Mouse (Mus musculus) lung, embryonic 14.5 days (tissue): ENCODE measurements at regions not wholly inside any gene's neighbourhood (a gene's known extent, or its start where the extent isn't known, plus 50 kb on each side); places are given as distances from the start of the nearest gene placed in this dataset.

Experiments
- ATAC-seq: fragments of 200-750 bp; cut with Nextera tagmentation; 2 replicates; pipeline ENCODE4 v1.8.0; 2017; ENCODE audit warnings: mild to moderate bottlenecking, moderate TSS enrichment, moderate library complexity; ENCODE audit not compliant: insufficient read depth
- DNase-seq: peaks from one replicate; pipeline ENCODE4 v3.0.0-alpha.2; 2015
- H3K27ac ChIP-seq: fragments of 300-500 bp; sonication (generic); 2 replicates; pipeline ENCODE4 v1.5.1; 2014; ENCODE audit warnings: low read depth, mild to moderate bottlenecking, moderate library complexity
- H3K27me3 ChIP-seq: fragments of 300-500 bp; sonication (generic); 2 replicates; pipeline ENCODE4 v1.6.1; 2014; ENCODE audit warnings: low read length, control low read depth; ENCODE audit not compliant: insufficient read depth
- H3K36me3 ChIP-seq: fragments of 300-500 bp; sonication (generic); 2 replicates; pipeline ENCODE4 v1.6.1; 2014; ENCODE audit warnings: control low read depth; ENCODE audit not compliant: insufficient read depth
- H3K4me1 ChIP-seq: fragments of 300-500 bp; sonication (generic); 2 replicates; pipeline ENCODE4 v1.6.1; 2014; ENCODE audit warnings: antibody characterized with exemption, control low read depth; ENCODE audit not compliant: insufficient read depth
- H3K4me2 ChIP-seq: fragments of 300-500 bp; sonication (generic); 2 replicates; pipeline ENCODE4 v1.6.1; 2014; ENCODE audit warnings: mild to moderate bottlenecking
- H3K4me3 ChIP-seq: fragments of 300-500 bp; sonication (generic); 2 replicates; pipeline ENCODE4 v1.5.1; 2014; ENCODE audit warnings: low read depth, low read length
- H3K9ac ChIP-seq: fragments of 300-500 bp; sonication (generic); 2 replicates; pipeline ENCODE4 v1.6.1; 2014
- H3K9me3 ChIP-seq: fragments of 300-500 bp; sonication (generic); 2 replicates; pipeline ENCODE4 v1.6.1; 2016; ENCODE audit warnings: low read depth, low read length, control low read depth
- CTCF ChIP-seq: IDR thresholded peaks from 2 replicates; pipeline ENCODE4 v1.5.1; 2016; ENCODE audit warnings: antibody characterized with exemption, low read depth
- WGBS: fragments of 180-500 bp; shearing (Covaris S2); extraction: QIAGEN DNeasy Blood & Tissue Kit; methylation state at CpG from one replicate; pipeline ENCODE4 v1.1.7; 2014; 5-methylcytosine and 5-hydroxymethylcytosine counted together

DNA sequence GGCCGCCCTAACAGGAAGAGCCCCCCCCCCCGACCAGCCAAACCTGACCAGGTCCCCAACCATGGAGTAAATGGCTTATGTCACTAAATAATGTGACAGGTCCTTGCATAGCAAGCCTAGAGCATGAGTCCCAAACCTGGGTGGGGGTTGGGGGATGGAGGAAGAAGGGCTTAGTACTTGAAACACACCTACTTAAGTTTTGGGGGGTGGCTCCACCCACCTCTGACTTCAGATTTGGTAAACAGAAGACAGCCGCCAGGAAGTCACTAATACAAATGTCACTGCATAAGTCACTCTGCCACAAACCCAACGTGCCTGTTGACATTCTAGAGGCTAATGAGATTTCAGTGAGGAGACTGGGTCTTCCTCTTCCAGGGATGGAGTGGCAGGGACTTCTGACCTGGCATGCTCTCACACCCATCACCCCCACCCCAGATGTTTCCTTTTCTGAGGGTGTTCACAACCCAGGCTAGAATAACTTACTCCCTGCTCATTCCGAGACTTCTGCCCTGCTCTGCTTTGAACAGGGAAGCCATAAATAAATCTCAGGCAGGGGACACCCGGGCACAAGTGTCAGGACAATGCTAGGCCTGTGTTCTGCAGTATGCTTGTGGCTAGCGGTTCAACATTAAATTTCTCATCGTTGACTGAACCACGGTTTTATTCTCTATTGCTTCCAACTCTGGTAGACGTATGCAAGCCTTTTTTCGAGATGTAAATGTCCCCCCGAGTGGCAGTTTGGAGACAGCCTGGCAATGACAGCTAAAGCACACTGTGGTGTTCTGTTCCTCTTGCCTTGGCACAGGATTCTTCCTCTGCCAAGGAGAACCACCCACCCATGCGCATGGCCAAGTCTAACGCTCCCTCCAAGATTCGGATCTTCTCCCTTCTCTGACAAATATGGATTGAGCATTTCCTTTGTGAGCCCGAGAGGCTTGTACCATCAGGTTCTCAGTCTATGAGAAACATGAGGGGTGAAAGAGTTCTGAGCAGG, 161.6 kb upstream of the Dyrk2 start:
- Histone ChIP-seq H3K4me3 (no peak overlapping the region), H3K9me3 (no peaks in the 10 kb centered on the region), H3K4me2 (no peak overlapping the region), H3K36me3 (no peaks in the 10 kb centered on the region), H3K4me1 (0 out of 2 replicates have a peak, but pooled peaks cover 8% of the 10 kb centered on the region), H3K9ac (no peak overlapping the region), H3K27ac (no peak overlapping the region), H3K27me3 (no peaks in the 10 kb centered on the region)
- DNase-seq = peak; percentile 36
- 60% methylated on average over 16 of the region's 16 CpGs for WGBS
- TF ChIP-seq CTCF = no peak
- ATAC-seq = peak; percentile 45; the same call in 1 of the 2 replicates

DNA sequence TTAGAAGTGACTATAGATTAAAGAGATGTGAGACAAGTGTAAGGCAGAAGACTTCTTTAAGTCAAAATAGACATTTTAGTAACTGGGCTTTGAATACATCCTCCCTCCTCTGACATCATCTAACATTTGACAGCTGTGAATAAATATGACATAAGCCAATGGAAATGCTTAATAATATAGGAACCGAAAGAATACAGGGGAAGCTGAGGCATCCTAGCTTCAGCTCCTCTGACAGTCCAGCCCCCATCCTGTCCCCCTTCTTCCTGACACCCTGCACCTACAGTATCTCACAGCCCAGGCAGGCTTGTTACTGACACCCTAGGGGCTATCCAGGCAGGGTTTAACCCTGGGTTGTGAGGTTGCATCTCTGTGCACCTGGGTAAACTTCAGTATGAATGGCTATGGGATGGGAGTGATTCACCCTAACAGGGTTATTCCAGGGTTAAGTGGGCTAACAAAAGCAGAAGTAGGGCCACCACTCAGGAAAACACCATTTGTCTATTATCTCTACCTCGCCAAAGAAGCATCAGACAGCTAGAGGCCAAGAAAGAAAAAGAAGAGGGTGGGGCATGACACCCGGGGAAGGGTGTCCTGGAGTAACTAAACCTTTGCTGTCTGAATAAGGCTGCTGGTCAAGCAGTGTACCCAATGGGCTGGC, 158.6 kb upstream of the Dyrk2 start:
- DNase-seq = no peak
- Histone ChIP-seq H3K9me3 (no peaks in the 10 kb centered on the region), H3K27ac (no peak overlapping the region), H3K4me3 (no peak overlapping the region), H3K36me3 (no peaks in the 10 kb centered on the region), H3K27me3 (no peaks in the 10 kb centered on the region), H3K4me1 (0 out of 2 replicates have a peak, but pooled peaks cover 8% of the 10 kb centered on the region), H3K9ac (no peak overlapping the region), H3K4me2 (no peak overlapping the region)
- WGBS = 46% methylated on average over 3 of the region's 3 CpGs
- no peak for ATAC-seq
- no peak for TF ChIP-seq CTCF

DNA sequence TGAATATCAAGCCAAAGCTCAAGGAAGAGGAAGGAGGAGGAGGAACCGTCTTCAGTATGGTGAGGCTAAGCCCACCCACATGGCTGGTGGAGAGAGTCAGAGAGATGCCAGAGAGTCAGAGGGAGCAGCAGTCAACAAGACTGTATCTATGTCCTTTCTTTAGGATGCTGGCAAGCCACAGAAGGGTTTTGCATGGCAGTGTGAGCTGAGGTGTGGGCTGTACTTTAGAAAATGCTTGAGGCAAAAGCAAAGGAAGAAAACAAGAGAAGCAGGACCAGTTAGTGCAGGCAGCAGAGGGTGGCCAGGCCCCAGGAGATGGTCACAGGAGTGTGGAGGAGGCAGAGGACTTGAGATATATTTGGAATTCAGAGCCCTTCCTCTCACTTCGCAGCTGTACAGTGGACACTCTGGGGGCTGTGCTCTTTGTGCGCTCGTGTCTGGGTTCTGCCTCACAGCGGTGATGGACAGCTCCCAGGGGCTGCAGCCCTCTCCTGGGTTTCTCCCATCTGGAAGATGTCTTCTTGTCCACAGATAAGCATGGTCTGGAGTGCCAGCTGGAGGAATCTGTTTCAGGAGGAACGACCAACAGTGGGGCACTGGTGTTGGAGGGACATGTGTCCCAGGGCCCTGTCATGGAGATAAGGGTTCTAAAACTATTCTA, 157.4 kb upstream of the Dyrk2 start:
- ATAC-seq = peak; percentile 56; the same call in 1 of the 2 replicates
- no peak overlapping the region for H3K9ac ChIP-seq
- no peak overlapping the region for H3K4me2 ChIP-seq
- no peak overlapping the region for H3K4me3 ChIP-seq
- 28% methylated on average over 6 of the region's 6 CpGs for WGBS
- H3K27ac ChIP-seq = no peak overlapping the region
- H3K4me1 ChIP-seq = 0 out of 2 replicates have a peak, but pooled peaks cover 8% of the 10 kb centered on the region
- no peaks in the 10 kb centered on the region for H3K9me3 ChIP-seq
- H3K27me3 ChIP-seq = no peaks in the 10 kb centered on the region
- no peak for TF ChIP-seq CTCF
- DNase-seq = peak; percentile 42
- no peaks in the 10 kb centered on the region for H3K36me3 ChIP-seq

DNA sequence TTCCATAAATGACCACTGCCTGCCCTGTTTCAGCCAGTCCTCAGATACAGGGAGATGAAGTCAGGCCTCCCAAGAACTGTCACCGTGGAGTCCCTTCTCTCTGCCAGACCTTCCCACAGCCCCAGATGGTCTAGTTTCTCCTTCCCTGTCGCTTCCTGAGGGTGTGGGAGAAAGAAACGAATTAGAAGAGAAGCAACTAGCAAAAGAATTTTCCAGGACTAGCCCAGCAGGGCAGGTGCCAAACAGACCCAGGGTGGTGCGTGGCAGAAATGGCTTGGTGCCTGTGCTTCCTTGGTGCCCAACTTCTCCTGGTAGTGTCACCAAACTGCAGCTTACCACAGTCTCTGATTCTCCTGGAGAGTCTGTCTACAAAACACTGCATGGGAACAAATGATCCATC, 156.3 kb upstream of the Dyrk2 start:
- no peak for TF ChIP-seq CTCF
- no peaks in the 10 kb centered on the region for H3K36me3 ChIP-seq
- no peak overlapping the region for H3K4me2 ChIP-seq
- 0 out of 2 replicates have a peak, but pooled peaks cover 8% of the 10 kb centered on the region for H3K4me1 ChIP-seq
- WGBS = 55% methylated on average over 4 of the region's 4 CpGs
- no peaks in the 10 kb centered on the region for H3K9me3 ChIP-seq
- H3K27ac ChIP-seq = no peak overlapping the region
- no peak for ATAC-seq
- H3K4me3 ChIP-seq = no peak overlapping the region
- H3K9ac ChIP-seq = no peak overlapping the region
- DNase-seq = no peak
- H3K27me3 ChIP-seq = no peaks in the 10 kb centered on the region

DNA sequence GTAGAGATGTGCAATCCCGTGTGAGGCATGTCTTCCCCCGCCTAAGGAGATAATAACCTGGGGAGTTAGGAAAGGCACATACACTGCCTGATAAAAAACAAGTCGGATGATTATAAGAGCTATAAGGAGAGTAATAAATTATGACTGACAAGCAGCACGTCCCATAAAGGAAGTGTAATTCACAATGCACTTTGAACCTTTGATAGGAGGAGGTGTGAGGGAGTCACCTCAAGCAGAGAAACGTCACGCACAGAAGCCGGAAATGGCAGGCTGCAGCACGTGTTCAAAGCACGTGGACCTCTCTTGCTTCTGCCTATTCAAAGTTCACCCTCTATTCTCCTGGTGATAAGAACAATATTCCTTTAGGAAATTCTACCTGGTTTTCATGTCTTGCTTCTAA, 154.4 kb upstream of the Dyrk2 start:
- DNase-seq (no peak), ATAC-seq (no peak)
- 38% methylated on average over 9 of the region's 9 CpGs for WGBS

DNA sequence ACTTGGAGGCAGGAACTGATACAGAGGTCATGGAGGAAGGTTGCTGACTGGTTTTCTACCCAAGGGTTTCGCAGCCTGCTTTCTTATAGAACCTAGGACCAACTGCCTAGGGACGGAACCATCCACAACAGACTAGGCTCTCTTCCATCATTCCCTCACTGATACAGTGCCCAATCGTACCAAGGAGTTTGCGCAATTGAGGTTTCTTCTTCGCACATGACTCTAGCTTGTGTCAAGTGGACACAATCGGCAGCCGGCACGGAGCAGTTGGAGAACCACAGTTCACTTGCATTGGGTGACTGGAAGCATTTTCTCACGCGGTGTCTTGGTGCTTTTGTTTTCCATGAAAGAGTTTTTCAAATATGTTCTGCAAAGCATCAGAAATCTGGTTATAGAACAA, 149.1 kb upstream of the Dyrk2 start:
- no peaks in the 10 kb centered on the region for H3K27me3 ChIP-seq
- ATAC-seq = no peak
- H3K9me3 ChIP-seq = no peaks in the 10 kb centered on the region
- no peak for TF ChIP-seq CTCF
- no peak overlapping the region for H3K4me2 ChIP-seq
- DNase-seq = no peak
- H3K4me3 ChIP-seq = no peak overlapping the region
- no peaks in the 10 kb centered on the region for H3K36me3 ChIP-seq
- H3K4me1 ChIP-seq = 0 out of 2 replicates have a peak, but pooled peaks cover 3% of the 10 kb centered on the region
- no peak overlapping the region for H3K9ac ChIP-seq
- no peak overlapping the region for H3K27ac ChIP-seq
- WGBS = 90% methylated on average over 10 of the region's 10 CpGs

More for the DNA sequence above, 154.4 kb upstream of the Dyrk2 start:
- H3K36me3 ChIP-seq = no peaks in the 10 kb centered on the region
- H3K27me3 ChIP-seq = no peaks in the 10 kb centered on the region
- no peak overlapping the region for H3K4me3 ChIP-seq
- no peak overlapping the region for H3K4me2 ChIP-seq
- H3K9ac ChIP-seq = no peak overlapping the region
- 0 out of 2 replicates have a peak, but pooled peaks cover 8% of the 10 kb centered on the region for H3K4me1 ChIP-seq
- no peak overlapping the region for H3K27ac ChIP-seq
- TF ChIP-seq CTCF = no peak
- no peaks in the 10 kb centered on the region for H3K9me3 ChIP-seq
